Mouse (Mus musculus) neural tube, embryonic 10.5 days (tissue): ENCODE data around the gene Gm10352.
"Not testable (repeated sequence)": the region's sequence is repeated elsewhere in the genome, so short reads cannot be mapped to it uniquely, and the experiment has no call there.

Source experiments
- DNase-seq: peaks from one replicate; pipeline ENCODE4 v3.0.0-alpha.2; 2017; ENCODE audit warnings: low spot score; ENCODE audit errors: extremely low spot score

The Gm10352 gene

DNA sequence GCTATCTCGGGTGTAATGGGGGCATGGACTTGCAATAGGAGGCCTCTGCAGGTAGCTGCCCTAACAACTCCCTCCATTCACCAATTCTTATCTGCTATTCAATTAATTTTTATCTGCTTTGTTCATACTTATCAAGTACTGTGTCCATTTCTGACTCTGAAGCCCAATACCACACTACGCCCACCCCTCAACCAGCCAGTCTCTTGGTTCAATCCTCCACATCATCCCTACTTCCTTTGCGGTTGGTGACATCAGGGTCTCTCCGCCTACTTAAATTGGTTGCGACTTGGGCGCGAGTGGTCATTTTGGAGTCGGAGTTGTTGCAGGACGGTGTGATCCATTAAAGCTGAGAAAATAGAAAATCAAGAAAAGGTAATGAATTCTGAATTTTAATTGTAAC is at the start of gene Gm10352:
Gene Gm10352, plus strand, starts transcription at position 301 of the 400 bp plus-strand sequence.
- DNase-seq: not testable (repeated sequence)

DNA sequence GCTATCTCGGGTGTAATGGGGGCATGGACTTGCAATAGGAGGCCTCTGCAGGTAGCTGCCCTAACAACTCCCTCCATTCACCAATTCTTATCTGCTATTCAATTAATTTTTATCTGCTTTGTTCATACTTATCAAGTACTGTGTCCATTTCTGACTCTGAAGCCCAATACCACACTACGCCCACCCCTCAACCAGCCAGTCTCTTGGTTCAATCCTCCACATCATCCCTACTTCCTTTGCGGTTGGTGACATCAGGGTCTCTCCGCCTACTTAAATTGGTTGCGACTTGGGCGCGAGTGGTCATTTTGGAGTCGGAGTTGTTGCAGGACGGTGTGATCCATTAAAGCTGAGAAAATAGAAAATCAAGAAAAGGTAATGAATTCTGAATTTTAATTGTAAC is 31.5 kb downstream of the Gm10352 start, which contains the start of gene Gm29289:
Gene Gm29289, plus strand, starts transcription at position 301 of the 400 bp plus-strand sequence.
- DNase-seq: not testable (repeated sequence)
